Mouse (Mus musculus): ENCODE results near the gene Spout1.

DNA sequence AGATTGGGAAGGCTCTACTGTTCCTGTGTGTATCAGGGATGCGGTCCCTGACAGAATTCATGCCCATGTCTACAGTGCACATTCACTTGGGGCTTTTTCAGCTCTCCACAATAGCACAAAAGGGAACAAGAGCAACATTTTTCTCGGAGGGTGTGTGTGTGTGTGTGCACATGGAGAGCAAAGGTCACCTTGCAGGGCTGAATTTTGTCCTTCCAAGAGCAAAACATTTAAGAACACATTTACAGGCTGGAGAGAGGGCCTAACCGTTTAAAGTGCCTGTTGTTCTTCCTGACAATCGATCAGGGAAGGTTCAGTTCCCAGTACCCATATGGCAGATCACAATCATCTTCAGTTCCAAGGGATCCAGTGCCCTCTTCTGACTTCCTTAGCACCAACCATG, 48.1 kb downstream of the Spout1 start:
- no peak for TF ChIP-seq CTCF (IDR thresholded peaks at IDR 0.05; ENCODE audit: low read depth)
- TF ChIP-seq EP300 (IDR thresholded peaks at IDR 0.05; ENCODE audit: low read depth) = no peak
